Mouse (Mus musculus): ENCODE measurements at regions not wholly inside any gene's neighbourhood (a gene's known extent, or its start where the extent isn't known, plus 50 kb on each side); places are given as distances from the start of the nearest gene placed in this dataset.

DNA sequence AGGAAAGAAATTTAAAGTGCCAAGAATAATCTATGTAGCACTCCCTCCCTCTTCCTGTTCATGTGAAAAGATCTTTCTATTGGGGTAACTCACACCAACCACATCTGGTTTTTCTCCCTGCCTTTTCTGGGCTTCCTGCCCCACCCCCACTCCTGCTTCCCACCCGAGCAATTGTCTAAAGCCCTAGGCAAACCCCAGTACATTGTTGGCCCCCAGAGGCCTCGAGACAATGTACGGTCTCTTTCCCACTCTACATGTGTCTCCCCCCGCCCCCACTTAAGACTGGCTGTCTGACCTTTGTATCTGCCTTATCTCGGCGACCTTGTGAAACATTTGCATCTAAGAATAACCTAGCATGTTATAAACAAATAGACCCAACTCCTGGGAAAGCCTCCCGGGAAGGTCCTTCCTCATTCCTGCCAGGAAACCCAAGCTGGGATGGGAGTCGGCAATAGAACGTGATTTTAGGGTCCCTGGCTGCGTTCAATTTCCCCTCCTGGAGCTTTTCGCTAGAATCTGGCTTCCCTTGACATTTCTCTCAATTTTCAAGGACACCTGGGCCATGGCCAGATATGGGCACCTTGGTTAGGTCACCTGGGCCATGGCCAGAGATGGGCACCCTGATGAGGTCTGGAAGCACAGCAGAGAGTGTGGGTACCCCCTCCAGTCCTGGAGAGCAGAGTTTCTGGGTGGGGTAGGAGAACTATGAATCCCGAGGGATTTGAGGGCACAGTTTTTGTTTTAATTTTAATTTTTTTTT is 97.9 kb upstream of the Map4k3 start:
- no peaks in the 10 kb centered on the region for H3K27me3 ChIP-seq
- no peaks in the 10 kb centered on the region for H3K9me3 ChIP-seq (replicated peaks)
- no peak overlapping the region for H3K4me2 ChIP-seq
- no peak overlapping the region for H3K9ac ChIP-seq
- no peaks in the 10 kb centered on the region for H3K36me3 ChIP-seq
- 19% methylated on average over 12 of the region's 12 CpGs for WGBS (ENCODE audit: insufficient replicate concordance)
- ATAC-seq (ENCODE audit: low read depth) (no peak), DNase-seq (no peak)
- no peak overlapping the region for H3K4me3 ChIP-seq (replicated peaks)
- no peak overlapping the region for H3K27ac ChIP-seq
- H3K4me1 ChIP-seq (replicated peaks) = peaks cover 17% of the 10 kb centered on the region

DNA sequence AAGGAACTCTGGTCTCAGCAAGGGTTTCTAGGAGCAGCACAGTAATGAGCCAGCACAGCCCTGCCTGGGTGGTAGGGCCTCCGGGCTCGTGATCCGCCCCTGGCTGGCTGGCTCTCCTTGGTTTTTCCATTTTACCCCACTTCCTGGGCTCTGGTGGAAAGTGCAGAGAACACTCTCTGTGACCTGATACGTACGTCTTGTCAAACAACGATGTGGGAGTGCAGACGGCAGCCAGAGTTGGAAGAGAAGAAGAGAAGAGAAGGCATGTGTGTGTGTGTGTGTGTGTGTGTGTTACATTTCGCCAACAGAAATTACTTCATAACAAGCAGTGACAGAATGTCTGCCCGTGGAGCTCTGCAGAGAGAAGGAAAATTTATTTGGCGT is 97.2 kb upstream of the Map4k3 start:
- no peak overlapping the region for H3K4me3 ChIP-seq (replicated peaks)
- no peak overlapping the region for H3K27ac ChIP-seq
- 36% methylated on average over 10 of the region's 10 CpGs for WGBS (ENCODE audit: insufficient replicate concordance)
- no peak for DNase-seq
- no peak; the same call in 1 of the 2 replicates for ATAC-seq (ENCODE audit: low read depth)
- H3K9ac ChIP-seq = no peak overlapping the region
- H3K4me2 ChIP-seq = no peak overlapping the region; the same call in 1 of the 2 replicates
- no peaks in the 10 kb centered on the region for H3K9me3 ChIP-seq (replicated peaks)
- peaks cover 17% of the 10 kb centered on the region for H3K4me1 ChIP-seq (replicated peaks)
- H3K27me3 ChIP-seq = no peaks in the 10 kb centered on the region
- H3K36me3 ChIP-seq = no peaks in the 10 kb centered on the region

DNA sequence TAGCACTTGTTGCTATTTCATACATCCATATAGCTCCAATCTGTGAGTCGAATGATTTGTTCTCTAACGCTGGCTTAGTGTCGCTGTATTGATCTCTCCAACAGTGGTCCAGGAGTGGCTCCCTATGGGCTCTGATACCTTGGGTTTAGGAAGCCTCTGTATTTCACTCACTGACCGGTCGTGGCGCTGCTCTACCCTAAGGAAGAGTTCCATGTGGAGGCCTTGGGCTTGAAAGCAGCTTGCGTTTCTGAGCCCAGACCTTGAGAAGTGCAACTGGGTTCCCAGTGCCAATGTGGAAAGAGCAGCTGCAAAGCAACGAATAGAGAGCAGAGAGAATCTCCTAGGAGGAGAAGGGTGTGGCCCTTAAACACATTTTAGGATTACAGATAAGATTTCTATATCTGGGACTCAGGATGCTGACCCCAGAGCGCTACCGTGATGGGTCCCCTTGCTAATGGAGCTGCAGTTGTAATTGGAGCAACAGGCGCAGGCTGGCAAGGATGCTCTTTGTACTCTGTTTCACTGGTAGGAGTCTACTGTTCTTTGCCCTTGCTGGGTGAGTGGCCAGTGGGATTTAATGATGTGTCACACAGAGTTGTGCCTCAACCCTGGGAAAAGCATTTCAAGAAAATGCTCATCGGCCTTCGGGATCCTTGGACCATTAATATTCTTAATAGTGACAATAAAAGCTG is 96.7 kb upstream of the Map4k3 start:
- no peaks in the 10 kb centered on the region for H3K9me3 ChIP-seq (replicated peaks)
- H3K27me3 ChIP-seq = no peaks in the 10 kb centered on the region
- WGBS (ENCODE audit: insufficient replicate concordance) = 72% methylated on average over 13 of the region's 13 CpGs
- no peak overlapping the region for H3K4me3 ChIP-seq (replicated peaks)
- DNase-seq (no peak), ATAC-seq (ENCODE audit: low read depth) (no peak; the same call in 1 of the 2 replicates)
- no peak overlapping the region for H3K4me2 ChIP-seq
- H3K4me1 ChIP-seq (replicated peaks) = peaks cover 17% of the 10 kb centered on the region
- H3K36me3 ChIP-seq = no peaks in the 10 kb centered on the region
- peak overlapping the region; percentile 9; the same call in 1 of the 2 replicates for H3K27ac ChIP-seq
- H3K9ac ChIP-seq = no peak overlapping the region

DNA sequence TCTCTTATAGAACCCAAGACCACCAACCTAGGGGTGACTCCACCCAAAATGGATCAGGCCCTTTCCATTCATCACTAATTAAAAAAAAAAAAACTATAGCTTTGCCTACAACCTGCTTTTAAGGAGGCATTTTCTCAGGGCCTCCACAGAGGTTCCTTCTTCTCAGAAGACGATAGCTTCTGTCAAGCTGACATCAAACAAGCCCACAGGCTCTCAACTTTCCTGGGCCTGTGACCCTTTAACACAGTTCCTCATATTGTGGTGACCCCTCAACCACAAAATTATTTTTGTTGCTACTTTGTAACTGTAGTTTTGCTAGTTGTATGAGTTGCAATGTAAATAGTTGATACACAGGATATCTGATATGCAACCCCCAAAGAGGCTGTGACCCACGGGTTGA is 96.0 kb upstream of the Map4k3 start:
- Histone ChIP-seq H3K4me3 (replicated peaks) (no peak overlapping the region), H3K36me3 (no peaks in the 10 kb centered on the region), H3K9ac (no peak overlapping the region), H3K4me2 (no peak overlapping the region), H3K27me3 (no peaks in the 10 kb centered on the region), H3K9me3 (replicated peaks) (no peaks in the 10 kb centered on the region), H3K4me1 (replicated peaks) (peaks cover 17% of the 10 kb centered on the region), H3K27ac (no peak overlapping the region)
- WGBS (ENCODE audit: insufficient replicate concordance) = 31% methylated on average over 2 of the region's 2 CpGs
- DNase-seq (no peak), ATAC-seq (ENCODE audit: low read depth) (no peak)

DNA sequence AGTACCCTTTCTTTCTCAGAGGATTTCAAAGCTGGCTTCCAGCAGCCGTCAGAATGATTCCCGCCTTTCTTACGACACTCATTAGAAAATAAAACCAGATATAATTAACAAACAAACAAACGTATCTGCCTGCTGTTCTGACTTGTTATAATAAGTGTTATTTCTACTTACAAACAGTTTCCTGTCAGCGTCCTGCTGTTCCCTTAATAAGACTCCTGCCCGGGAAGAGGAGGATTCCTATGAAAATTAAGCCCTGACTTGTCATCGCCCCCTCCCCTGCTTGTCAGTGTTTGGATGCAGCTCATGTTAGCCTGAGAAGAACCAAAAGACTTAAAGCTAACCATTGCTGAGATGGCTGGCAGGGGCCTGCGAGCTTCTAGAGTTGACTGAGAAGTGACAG is 92.6 kb upstream of the Map4k3 start:
- H3K9ac ChIP-seq = no peak overlapping the region
- H3K4me1 ChIP-seq (replicated peaks) = peaks cover 11% of the 10 kb centered on the region
- H3K4me2 ChIP-seq = no peak overlapping the region
- WGBS (ENCODE audit: insufficient replicate concordance) = 62% methylated on average over 8 of the region's 8 CpGs
- H3K27ac ChIP-seq = no peak overlapping the region
- no peaks in the 10 kb centered on the region for H3K27me3 ChIP-seq
- no peak overlapping the region for H3K4me3 ChIP-seq (replicated peaks)
- no peak for DNase-seq
- ATAC-seq (ENCODE audit: low read depth) = no peak
- H3K36me3 ChIP-seq = no peaks in the 10 kb centered on the region
- no peaks in the 10 kb centered on the region for H3K9me3 ChIP-seq (replicated peaks)

DNA sequence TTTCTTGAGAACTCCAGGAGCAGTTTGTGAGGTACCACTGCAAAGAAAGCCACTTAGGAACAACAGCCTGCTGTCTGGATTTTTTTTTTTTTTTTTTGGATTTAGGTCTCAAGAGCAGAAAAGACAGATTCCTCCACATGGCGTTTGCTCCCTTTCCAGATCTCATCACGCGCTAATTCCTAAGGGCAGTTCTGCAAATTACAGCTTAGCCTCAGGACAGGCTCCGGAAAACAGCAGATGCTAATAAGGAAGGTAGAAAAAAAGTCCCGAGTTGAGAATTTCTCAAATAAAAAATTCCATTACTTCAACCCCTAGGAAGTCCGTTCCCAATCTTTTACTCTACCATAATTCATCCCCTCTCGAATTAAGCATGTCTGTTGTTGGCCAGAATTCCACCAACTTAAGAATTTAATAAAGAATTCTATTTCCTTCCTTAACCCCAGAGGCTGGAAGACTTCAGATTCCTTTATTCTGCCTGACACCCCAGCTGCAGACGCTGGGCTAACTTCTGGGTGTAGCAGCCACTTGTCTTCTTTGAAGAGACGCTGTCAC is 90.3 kb upstream of the Map4k3 start:
- no peak overlapping the region for H3K27ac ChIP-seq
- no peaks in the 10 kb centered on the region for H3K27me3 ChIP-seq
- DNase-seq (no peak), ATAC-seq (ENCODE audit: low read depth) (no peak)
- H3K4me2 ChIP-seq = no peak overlapping the region
- H3K9ac ChIP-seq = no peak overlapping the region
- H3K36me3 ChIP-seq = no peaks in the 10 kb centered on the region
- H3K4me1 ChIP-seq (replicated peaks) = no peaks in the 10 kb centered on the region
- H3K4me3 ChIP-seq (replicated peaks) = no peak overlapping the region
- WGBS (ENCODE audit: insufficient replicate concordance) = 56% methylated on average over 9 of the region's 9 CpGs
- H3K9me3 ChIP-seq (replicated peaks) = no peaks in the 10 kb centered on the region

DNA sequence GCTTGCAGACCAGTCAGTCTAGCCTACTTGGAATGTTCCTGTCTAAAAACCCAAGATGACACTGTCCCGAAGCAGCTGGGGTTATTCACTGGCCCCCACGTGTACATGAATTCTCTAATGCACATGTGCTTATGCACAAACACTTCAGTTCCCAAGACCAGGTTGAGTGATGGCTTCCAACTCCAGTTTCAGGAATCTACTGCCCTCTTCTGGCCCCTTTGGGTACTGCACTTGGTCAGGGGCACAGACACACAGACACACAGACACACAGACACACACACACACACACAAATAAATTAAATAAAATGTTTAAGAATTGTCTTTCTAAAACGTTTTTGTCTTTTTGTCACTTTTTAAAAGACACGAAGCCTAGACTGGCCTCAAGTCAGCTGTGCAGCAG is 87.5 kb upstream of the Map4k3 start:
- WGBS (ENCODE audit: insufficient replicate concordance) = 57% methylated on average over 4 of the region's 4 CpGs
- no peak for ATAC-seq (ENCODE audit: low read depth)
- Histone ChIP-seq H3K4me1 (replicated peaks) (no peaks in the 10 kb centered on the region), H3K27ac (no peak overlapping the region), H3K36me3 (no peaks in the 10 kb centered on the region), H3K4me3 (replicated peaks) (no peak overlapping the region), H3K27me3 (no peaks in the 10 kb centered on the region), H3K9ac (no peak overlapping the region), H3K9me3 (replicated peaks) (no peaks in the 10 kb centered on the region), H3K4me2 (no peak overlapping the region)
- peak; percentile 9 for DNase-seq

DNA sequence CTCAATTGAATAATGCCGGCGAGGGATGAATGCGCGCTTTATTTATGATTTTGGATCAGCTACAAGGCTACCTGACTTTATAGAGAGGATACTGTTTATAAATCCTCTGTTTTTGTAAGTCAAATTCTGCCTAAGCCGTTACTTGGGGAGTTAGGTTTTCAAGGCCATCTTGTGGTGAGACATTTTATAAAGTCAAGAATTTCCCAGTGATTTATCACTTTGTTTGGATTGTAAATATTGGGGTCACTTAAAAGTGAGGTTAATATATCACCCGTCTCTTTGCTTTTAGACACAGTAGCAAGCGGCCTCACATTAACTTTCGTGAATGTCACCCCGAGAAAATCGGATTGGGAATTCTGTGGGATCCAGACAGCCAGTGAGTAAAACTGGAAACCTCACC is 84.9 kb upstream of the Map4k3 start:
- H3K4me2 ChIP-seq = no peak overlapping the region
- no peaks in the 10 kb centered on the region for H3K36me3 ChIP-seq
- no peak for ATAC-seq (ENCODE audit: low read depth)
- H3K27ac ChIP-seq = no peak overlapping the region
- DNase-seq = no peak
- no peaks in the 10 kb centered on the region for H3K27me3 ChIP-seq
- no peak overlapping the region for H3K9ac ChIP-seq
- no peaks in the 10 kb centered on the region for H3K9me3 ChIP-seq (replicated peaks)
- 69% methylated on average over 10 of the region's 10 CpGs for WGBS (ENCODE audit: insufficient replicate concordance)
- no peaks in the 10 kb centered on the region for H3K4me1 ChIP-seq (replicated peaks)
- no peak overlapping the region for H3K4me3 ChIP-seq (replicated peaks)

DNA sequence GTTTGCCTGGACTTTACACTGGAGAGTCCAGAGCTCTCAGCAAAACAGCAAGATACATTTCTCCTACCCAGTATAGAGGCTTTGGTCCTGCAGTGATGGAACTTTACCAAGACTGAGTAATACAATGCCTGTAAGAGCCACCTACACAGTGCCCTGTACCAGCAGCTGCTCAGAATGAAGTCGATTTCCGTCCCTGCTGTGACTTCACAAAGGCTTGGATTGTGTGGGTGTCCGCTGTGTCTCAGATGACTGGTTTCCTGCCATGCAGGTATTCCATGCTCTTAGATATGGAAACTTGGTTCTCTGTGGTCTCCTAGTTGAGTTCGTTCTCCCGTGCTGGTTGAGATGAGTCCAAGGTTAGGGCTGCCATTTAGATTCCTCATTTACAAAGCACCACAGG is 81.0 kb upstream of the Map4k3 start:
- DNase-seq = no peak
- WGBS (ENCODE audit: insufficient replicate concordance) = 65% methylated on average over 5 of the region's 5 CpGs

DNA sequence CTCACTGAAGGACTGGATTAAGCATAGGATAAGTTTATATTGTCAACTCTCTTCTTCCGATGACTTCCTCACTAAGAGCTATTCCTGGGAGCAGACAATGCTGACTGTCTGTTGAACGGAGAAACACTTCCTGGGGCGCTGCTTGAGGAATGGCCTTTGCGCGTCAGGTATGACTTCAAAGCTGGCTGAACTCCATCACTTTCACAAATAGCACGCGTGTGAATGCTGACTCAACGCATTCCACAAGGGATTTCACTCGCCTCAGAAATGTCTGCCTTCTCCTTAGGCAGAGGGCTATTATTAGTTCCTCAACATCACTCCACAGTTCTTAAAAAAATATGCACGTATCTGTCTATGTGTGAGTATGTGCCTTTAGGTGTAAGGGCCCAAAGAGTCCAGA is 79.8 kb upstream of the Map4k3 start:
- Histone ChIP-seq H3K9ac (no peak overlapping the region), H3K27me3 (no peaks in the 10 kb centered on the region), H3K4me3 (replicated peaks) (no peak overlapping the region), H3K27ac (no peak overlapping the region), H3K4me1 (replicated peaks) (no peaks in the 10 kb centered on the region), H3K4me2 (no peak overlapping the region), H3K9me3 (replicated peaks) (no peaks in the 10 kb centered on the region), H3K36me3 (no peaks in the 10 kb centered on the region)
- no peak for DNase-seq
- ATAC-seq (ENCODE audit: low read depth) = no peak
- 63% methylated on average over 10 of the region's 10 CpGs for WGBS (ENCODE audit: insufficient replicate concordance)

More for the DNA sequence above, 81.0 kb upstream of the Map4k3 start:
- Histone ChIP-seq H3K9ac (no peak overlapping the region), H3K4me1 (replicated peaks) (no peaks in the 10 kb centered on the region), H3K9me3 (replicated peaks) (no peaks in the 10 kb centered on the region), H3K4me2 (no peak overlapping the region), H3K4me3 (replicated peaks) (no peak overlapping the region), H3K36me3 (no peaks in the 10 kb centered on the region), H3K27me3 (no peaks in the 10 kb centered on the region), H3K27ac (no peak overlapping the region)
- no peak for ATAC-seq (ENCODE audit: low read depth)

DNA sequence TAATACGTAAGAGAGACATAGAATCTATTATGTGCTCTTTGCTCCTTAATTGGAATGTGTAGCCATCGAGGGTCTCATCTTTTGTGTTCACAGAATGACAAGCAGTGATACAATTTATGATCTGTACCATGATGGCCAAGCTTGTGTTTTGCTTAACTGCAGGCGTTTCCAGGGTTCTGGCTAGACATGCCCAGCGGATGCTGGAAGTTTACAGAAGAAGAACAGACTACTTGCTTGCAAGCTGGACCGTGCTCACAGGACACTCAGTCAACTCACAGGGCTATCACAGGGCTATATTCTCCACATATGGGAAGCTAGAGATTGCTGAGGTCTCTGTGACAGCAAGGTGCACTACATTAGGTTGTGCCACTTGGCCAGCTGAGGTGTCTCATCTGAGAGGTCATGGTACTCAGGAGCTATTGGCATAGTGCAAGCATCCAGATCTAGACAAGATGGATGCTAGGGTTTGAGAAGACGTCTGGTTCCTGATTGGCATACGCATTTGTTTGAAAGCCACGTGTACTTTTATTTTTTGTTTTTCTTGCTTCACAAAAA is 75.2 kb upstream of the Map4k3 start:
- 67% methylated on average over 8 of the region's 8 CpGs for WGBS (ENCODE audit: insufficient replicate concordance)
- H3K4me1 ChIP-seq (replicated peaks) = peaks cover 4% of the 10 kb centered on the region; the same call in 1 of the 2 replicates
- DNase-seq = no peak
- no peak overlapping the region for H3K27ac ChIP-seq
- H3K9me3 ChIP-seq (replicated peaks) = no peaks in the 10 kb centered on the region
- H3K4me3 ChIP-seq (replicated peaks) = no peak overlapping the region
- H3K36me3 ChIP-seq = no peaks in the 10 kb centered on the region
- H3K27me3 ChIP-seq = 0 out of 2 replicates have a peak, but pooled peaks cover 5% of the 10 kb centered on the region
- ATAC-seq (ENCODE audit: low read depth) = no peak
- H3K9ac ChIP-seq = no peak overlapping the region
- H3K4me2 ChIP-seq = no peak overlapping the region
